Mouse (Mus musculus): ENCODE data around the gene Ttll3.

The Ttll3 gene

DNA sequence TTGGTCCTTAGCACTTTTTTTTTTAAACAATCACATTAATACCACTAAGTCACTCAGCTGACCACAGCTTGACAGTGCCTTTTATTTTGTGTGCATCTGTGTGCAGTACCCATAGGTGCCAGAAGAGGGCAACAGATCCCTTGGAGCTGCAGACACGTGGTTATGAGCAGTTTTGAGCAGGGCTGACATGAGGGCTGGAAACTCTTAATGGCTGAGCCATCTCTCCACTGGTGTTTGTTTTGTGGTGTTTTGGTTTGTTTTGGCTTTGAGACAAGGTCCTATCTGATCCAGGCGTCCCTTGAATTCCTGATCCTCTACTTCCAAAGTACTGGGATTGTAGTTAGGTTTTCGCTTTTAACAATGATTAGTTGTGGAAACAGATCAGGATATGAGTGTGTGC is 38.3 kb downstream of the Ttll3 start:
- DNase-seq, result peak; percentile 70 to 82

DNA sequence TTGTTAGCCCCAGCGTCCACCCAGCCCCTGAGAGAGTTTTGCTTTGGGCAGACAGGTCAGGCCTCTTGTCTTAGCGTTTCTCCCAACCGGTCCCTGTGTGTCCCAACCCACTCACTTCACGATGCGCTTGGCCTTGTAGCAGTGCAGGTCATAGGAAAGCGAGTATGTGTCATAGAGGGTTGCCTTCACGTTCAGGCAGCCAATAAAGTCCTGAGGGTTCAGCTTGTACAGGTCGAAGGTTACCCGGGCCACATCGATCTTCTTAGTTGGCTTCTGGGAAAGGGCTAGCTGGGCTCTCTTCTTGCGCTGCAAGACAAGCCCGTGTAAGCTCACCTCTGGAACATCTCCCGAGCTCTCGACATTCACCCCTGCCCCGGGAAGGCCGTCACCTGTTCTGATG is 38.9 kb downstream of the Ttll3 start:
- DNase-seq, result no peak

DNA sequence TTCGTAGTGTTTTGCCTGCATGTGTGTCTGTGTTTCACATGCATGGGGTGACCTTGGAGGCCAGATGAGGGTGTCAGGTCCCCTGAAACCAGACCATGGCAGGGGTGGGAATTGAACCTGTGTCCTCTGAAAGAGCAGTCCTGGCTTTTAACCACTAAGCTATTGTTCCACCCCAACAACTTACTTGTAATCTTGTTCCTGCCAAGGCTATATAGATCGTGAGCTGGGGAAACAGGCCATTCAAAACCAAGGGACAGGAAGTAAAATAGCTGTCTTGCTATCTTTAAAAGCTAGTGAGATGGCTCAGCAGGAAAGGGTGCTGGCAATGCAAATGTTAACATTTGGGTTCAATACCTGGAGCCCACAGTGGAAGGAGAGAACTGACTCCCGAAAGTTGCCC is 40.9 kb downstream of the Ttll3 start:
- DNase-seq, result no peak

DNA sequence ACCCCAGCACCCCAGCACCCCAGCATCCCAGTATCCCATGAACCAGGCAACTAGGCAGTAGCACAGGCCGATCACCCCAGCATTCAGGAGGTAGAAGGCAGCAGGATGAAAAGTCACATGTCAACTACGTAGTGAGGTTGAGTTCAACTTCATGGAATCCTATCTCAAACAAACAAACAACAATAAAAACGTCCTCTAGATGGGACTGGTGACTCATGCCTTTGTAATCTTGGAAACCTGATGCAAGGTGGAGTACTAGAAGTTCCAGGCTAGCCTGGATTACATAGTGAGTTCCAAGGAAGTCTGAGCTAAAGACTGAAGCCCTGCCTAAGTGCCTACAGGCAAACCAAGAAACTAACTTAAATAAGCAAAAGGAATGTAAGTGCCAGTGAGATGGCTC is 41.8 kb downstream of the Ttll3 start:
- no peak for DNase-seq

DNA sequence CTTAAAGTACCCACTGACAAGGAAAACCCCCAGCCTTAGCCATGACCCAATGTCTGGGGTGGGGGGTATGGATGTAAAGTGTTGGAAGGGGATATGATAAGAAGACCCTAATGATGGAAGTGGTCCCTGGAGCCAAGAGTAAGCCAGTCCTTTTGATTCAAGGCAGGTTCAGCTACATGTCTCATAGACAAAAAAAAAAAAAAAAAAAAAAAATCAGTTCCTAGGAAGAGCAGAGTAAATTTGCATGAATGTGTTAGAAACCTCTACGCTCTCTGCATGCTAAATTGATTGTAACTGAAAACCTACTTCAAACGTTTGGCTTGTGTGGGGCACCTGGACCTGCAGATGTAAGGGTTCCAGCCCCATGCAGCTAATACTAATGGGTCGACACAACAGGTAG is 42.7 kb downstream of the Ttll3 start:
- DNase-seq, result no peak

DNA sequence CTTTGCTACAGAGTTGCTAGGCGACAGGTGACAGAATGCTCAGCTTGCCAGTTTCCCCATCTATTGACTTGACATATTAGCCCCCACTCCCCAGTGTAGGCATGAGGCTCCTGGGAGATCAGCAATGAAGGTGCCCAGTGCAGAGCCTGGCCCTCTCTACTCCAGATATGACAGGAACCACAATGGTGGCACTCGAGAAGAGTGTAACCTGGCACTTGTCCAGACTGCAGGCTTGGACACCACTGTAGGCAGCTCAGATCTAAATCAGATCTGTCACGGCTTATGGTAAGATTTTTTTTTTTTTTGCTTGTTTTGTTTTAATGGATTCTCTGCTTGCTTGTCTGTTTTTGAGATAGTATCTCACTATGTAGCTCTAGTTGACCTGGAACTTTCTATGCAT is 44.6 kb downstream of the Ttll3 start:
- peak in 1 of 2 experiments; percentile 19 for DNase-seq

DNA sequence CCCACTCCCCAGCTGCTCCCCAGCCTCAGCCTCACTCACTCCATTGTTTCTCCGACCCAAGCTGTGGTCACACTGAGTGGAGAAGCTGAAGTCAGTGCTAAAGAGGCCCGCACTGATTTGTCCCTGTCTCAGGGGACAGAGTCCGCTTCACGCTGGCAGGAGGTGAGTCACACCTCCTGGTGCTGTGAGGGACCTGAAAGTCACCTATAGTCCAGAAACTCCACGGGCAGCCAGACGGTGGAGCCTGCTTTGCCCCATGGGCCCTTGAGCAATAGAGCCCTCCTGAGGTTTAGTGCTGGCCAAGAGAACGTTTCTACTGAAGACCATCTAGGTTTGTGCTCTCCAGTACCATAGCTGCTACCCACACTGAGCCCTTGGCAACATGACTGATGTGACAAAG is 45.6 kb downstream of the Ttll3 start:
- no peak for DNase-seq

DNA sequence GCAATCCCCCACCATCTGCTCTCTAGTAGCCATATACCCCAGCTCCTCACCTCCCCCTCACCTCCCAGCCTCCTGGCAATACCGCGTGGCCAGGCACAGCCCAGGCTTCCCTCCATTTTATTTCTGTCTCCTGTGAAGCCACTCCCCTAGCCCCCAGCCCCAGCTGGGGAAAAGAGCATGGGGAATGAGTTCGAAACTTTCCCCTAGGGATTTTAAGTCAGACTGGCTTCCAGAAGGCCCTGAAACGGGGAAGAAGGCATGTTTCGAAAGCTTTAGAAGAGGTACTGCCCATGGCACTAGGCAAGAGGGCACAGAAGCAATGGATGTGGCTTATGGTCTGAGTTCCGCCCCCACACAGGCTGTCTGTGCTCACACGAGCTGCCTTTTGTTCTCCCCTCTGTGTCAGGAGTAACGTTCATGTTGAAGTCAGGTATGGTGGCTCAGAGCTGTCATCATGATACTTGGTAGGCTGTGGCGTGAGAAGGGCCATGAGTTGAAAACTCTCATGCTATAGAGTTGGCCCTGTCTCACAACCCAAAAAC is 46.7 kb downstream of the Ttll3 start, which contains the start of gene Cidec:
TSS of gene Cidec (minus strand) at position 97 of the 542 bp plus-strand sequence.
- DNase-seq, result no peak

DNA sequence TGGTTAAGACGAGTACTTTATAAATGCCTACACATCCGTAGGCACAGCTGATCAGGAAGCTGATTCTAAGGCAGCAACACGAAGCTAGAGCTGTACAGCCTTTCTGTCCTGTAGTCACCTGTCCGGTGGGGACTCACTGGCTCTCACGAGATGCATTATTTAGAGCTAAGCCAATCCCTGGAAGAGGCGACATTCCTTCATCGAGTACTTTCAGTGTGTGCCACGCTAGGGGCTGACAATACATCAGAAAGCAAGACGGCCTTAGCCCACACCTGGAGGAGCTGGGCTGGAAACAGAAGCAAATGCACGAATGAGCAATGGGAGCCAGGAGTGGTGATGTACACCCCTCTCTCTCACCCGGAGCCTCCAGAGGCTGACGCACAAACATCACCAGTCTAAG is 48.1 kb downstream of the Ttll3 start:
- no peak for DNase-seq

DNA sequence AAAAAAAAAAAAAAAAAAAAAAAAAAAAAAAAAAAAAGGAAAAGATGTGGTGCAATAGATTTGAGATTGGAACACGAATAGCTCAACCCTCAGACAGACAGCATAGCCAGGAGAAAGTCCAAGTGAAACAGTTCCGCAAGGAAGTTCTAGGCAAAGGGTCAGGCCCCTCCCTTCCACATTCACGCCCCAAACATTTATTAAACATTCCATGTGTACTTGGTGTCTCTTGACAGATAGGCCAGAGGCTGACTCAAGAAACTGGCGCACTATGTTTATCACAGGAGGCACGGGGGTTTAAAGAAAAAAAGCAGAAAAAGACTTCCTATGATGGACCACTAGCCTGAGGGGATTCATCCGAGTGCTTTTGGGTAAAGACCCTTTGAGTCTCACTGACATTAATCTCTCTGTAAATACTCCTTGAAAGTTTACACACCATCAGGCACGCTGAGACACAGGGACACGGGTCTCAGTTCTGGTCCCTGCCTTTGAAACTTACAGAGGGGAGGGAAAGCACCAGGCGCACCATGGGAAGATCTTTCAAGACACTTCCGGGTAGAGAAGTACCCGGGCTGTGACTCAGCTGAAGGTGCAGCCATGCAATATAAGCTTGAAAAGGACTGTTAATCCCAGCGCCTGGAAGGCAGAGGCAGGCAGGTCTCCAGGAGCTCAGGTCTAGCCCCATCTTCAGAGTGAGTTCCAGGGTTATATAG is 49.8 kb downstream of the Ttll3 start:
- DNase-seq, result no peak

DNA sequence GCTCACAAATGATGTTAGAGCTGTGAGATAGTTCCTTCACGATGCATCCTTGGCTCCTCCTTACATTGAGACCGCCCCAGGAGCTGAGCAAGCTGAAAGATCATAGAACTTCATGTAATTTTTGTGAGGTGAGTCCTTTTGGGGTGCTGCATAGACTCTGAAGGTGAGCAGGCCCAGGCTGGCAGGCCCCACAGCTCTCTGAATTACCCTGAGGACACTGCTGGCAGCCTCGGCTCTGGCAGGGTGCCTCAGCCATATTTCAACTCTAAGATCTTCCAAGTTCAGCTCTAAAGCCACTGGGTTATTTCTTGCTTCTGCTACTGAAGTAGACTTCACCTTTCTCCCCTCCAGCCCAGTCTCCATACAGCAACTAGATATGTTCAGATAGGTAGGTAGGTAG is 51.6 kb downstream of the Ttll3 start:
- DNase-seq, result no peak

DNA sequence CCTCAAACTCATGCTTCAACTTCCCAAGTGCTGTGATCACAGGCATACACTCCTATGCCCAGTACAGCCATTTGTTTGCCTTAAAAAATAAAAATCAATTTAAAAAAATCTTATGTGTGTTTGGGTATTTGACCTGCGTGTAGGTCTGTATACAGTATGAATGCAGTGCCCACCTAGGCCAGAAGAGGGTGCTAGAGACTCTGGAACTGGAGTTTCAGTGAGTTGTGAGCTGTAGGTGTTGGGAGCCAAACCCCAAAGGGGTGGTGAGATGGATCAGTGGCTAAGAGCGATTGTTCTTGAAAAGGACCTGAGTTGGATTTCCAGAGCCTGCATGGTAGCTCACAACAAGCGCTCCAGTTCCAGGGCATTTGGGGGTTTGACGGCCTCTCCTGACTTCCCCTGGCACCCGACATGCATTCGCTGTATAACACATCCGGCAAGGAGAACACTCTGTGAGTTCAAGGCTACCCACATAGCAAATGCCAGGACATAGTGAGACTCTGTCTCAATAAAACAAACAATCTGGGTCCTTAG is 52.2 kb downstream of the Ttll3 start:
- DNase-seq, result peak; percentile 90 to 94

DNA sequence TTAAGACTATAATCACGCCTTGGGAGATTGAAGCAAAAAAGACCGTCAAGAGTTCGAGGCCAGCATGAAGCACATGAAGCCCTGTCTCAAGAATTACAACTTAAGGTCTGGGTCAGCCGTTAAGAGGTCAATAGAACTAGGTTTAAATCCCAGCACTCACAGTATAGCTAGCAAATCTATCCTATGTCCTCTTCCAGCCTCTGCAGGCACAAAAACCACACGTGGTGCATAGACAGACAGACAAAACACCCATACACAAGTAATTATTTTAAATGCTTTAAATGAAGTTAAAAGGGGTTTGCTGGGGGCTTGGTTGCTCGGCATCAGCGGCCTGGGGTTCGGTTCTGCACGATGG is 53.0 kb downstream of the Ttll3 start:
- no peak for DNase-seq

DNA sequence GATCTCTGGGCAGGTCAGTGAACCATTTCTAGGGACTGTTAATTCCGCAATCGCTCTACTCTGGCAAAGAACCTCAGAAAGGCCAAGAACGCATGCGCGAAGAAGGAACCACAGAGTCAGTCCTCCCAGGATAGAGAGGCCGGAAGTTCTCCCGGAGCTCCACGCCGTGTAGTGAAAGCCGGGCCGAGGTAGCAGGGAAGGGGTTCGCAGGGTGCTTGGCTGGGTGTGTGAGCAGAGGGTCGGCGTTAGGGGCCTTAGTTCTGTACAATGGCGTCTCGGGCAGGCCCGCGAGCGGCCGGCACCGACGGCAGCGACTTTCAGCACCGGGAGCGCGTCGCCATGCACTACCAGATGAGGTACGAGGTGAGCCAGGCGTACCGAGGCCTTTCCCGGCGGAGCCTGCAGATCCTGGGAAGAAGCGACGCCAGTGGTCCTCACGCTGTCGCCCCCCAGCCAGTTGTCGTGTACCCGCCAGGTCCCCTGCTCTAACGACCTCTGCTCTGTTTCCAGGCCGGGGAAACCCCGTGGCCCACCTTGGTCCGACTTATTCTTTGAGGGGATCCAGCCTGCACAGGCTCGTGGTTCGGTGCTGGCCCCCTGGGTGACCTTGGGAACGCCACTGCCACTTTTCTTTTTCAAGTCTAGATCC is 53.5 kb downstream of the Ttll3 start, which contains the start of gene Jagn1:
TSS of gene Jagn1 (plus strand) at position 128 of the 649 bp plus-strand sequence.
- peak; percentile 91 to 95 for DNase-seq

DNA sequence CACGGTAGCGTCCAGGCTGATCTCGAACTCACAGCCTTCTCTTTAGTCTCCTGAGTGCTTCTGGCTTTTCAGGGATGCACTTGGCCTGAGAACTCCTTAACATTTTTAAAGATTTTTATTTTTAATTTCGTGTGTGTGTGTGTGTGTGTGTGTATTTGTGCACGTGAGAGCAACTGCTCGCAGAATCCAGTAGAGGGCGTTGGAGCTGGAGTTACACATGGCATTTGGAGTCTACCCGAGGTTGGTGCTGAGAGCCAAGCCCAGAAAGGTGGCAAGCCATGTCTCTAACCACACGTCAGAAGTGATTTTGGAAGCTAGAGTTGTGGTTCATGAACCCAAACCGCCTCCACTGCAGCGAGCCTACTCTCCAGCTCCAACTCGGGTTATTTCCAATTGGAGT is 54.0 kb downstream of the Ttll3 start:
- peak; percentile 30 to 58 for DNase-seq

DNA sequence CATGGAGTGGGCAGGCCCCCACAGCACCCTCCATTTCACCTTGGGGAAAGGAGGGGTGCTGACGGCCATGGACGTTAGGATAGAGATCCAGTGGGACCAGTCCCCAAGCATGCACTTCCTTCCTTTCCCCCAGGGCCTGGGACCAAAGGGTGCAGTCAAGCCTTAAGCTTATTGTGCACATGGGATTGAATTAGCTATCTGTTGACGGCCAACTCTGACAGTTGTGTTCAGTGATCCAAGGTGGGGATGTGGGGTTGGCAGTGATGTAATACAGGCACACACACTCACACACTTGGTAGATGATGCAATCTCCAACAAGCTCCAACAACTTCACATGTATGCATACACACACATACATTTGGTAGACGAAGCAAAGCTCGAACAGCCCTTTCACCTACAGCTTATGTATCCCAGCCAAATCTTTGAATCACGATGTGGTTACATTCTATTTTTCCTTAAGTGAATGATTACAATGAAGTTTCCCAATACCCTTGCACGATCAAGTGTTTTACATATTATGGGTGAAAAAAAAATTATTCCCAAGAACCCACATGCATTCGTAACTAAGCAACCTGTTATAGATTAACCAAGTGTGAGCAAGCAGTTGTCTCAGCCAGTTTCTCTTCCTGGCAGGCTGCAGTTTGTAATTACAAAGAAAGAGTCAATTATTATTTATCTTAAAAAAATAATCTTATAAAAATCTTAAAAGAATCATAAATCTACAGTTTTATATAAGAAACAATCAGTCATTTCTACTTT is 55.3 kb downstream of the Ttll3 start:
- DNase-seq, result no peak

DNA sequence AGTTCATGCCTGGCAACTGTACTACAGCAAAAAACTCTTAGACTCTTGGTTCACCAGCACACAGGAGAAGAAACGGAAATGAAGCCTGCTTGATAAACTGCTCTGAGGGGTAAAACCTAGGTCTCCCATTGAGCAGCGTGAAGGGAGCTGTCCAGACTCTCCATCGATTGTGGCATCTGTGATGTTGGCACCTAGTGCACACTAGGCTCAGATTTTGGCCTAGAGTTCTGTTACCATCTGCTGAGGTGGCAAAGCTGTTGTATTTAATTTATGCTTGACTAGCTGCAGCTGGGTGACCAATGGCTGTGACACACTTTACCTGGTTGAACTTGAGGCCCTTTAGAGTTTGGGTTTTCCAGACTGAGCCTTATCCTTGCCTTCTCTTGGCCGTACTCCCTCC is 58.6 kb downstream of the Ttll3 start:
- DNase-seq, result peak; percentile 84 to 85

DNA sequence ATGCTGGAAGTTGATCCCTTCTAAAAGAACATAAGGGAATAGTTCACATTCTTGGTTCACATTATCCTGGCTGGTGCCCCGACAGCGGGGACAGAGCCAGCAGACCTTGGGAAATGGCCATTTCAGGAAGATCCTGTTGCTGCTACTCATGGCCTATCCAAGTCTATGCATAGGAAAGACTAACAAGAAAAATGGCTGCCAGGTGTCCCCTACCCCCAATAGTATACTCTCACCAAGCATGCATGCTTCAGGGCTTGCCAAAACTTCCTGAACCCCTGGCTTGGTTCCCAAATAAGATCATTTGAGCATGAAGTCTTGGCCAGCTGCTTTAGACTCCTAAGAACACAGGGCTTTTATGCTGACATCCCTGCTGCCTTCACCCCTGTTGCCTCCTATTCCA is 62.8 kb downstream of the Ttll3 start:
- DNase-seq, result peak; percentile 86 to 88

DNA sequence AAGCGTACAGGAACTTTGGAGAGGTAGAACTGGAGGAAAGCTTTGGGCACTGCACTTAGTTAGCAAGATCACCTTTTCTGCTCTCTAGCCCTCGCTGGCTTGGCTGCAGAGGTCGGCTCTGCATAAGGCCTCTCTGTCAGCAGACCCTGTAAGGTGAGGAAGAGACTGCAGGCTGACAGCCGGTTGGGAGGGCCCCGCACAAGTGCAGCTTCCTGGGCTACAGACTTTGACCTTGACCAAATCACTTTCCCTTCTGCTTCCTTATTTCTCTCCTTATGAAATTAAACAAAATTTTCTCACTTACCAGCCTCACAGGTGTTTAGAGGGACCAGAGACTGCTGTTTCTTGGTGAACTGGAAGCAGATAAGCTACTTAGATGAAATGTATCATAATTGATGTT is 65.9 kb downstream of the Ttll3 start:
- no peak for DNase-seq

DNA sequence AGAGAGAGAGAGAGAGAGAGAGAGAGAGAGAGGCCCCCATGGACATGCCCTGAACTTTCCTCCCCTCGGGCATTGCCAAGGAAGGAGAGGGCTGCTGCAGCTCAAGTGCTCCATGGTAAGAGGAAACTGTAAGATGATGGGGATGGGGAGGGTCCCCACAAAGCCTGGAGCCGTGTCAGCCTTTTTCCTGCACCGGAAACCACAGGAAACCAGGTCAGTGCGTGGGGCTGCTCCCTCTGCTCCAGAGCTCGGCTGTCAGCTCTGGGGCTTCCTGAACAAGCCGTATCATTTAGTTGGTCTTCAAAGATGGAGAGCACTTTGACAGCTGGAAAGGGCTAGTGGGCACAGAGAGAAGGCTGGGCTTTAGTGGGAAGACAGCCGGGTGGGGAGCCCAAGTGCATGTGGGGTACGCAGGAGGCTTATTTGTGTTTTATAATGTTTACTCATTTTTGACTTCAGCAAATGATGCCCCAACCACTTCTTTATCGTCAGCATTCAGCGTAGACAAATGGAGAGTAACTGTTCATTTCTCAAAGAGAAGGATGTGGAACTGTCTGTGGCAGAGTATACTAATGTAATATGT is 69.0 kb downstream of the Ttll3 start, which contains the start of gene Il17re:
TSS of gene Il17re (plus strand) at position 533 of the 583 bp plus-strand sequence.
- no peak for DNase-seq

DNA sequence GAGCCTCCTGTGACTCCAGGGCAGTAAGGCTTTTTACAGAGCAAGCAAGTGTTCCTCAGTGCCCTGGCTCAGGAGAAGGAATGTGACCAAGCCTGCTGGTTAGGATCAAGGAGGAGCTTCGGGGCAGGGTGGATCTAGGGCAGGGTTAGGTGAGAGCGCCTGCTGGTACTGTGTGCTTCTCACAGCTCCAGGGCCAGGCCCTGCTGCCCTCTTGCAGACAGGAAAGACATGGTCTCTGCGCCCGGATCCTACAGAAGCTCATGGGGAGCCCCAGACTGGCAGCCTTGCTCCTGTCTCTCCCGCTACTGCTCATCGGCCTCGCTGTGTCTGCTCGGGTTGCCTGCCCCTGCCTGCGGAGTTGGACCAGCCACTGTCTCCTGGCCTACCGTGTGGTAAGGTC is 69.6 kb downstream of the Ttll3 start:
- peak; percentile 57 to 73 for DNase-seq

DNA sequence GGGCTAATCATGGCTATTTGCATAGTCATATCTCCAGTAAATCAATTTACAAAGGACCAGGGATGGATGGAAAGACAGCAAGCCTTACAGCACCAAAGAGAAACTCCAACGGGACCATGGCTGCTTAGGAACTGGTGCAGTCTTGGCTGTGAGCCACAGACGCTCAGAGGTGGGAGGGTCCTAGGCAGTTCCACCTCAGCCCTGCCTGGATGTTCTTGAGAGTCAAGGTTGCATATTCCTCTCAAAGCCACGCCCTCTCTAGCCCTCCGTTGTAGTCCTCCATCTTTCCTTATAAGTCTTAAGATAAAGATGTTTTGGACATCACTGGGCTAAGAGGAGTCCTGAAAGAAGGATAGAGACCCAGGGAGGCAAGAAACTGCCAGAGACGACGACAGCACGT is 75.0 kb downstream of the Ttll3 start:
- DNase-seq, result peak in 1 of 2 experiments; percentile 46
